Mouse (Mus musculus) bone marrow, adult 2 months (tissue): ENCODE results near the gene Zc2hc1c. TPM values are rescaled to one million over a fixed set of nuclear protein-coding genes. Genes with fewer than 3 reads are reported as not detected.
A peak's percentile ranks its signal among the peaks of the same experiment; 100 is the strongest.

Source experiments
- H3K27ac ChIP-seq: fragments of 200-500 bp; 2 replicates; pipeline ENCODE4 v1.5.1; 2012; ENCODE audit warnings: low read depth, mild to moderate bottlenecking, control low read depth, inconsistent platforms, low read length; ENCODE audit not compliant: control insufficient read depth, poor library complexity, insufficient read depth
- H3K4me1 ChIP-seq: fragments of 200-500 bp; 2 replicates; pipeline ENCODE4 v1.6.1; 2011; ENCODE audit warnings: low read length; ENCODE audit not compliant: control insufficient read depth, insufficient read depth
- H3K4me3 ChIP-seq: fragments of 200-500 bp; replicated peaks from 2 replicates; pipeline ENCODE3; 2011; ENCODE audit warnings: mild to moderate bottlenecking, low read depth, low read length, control low read depth; ENCODE audit not compliant: control insufficient read depth
- CTCF ChIP-seq: fragments of 200-500 bp; IDR thresholded peaks from 2 replicates; pipeline ENCODE4 v1.5.1; 2011; ENCODE audit warnings: low read length, control low read depth; ENCODE audit not compliant: control insufficient read depth, insufficient read depth
- POLR2A ChIP-seq: fragments of 200-500 bp; IDR thresholded peaks from 2 replicates; pipeline ENCODE4 v1.6.1; 2011; ENCODE audit warnings: low read depth, mild to moderate bottlenecking, control low read depth, low read length, borderline replicate concordance; ENCODE audit not compliant: control insufficient read depth
- WGBS: fragments of 180-500 bp; shearing (Covaris S2); methylation state at CpG from one replicate; pipeline ENCODE4 v1.1.7; 2018; 5-methylcytosine and 5-hydroxymethylcytosine counted together
- polyA plus RNA-seq: library from polyadenylated mRNA; stranded (reverse); fragments of >200 nt; gene quantifications from 2 replicates; pipeline ENCODE4 v1.2.4, GENCODE M21; 2011; ENCODE audit warnings: low replicate concordance; ENCODE audit not compliant: missing spikeins, insufficient read depth, insufficient read length

Zc2hc1c gene
- polyA plus RNA-seq, 1 experiment = not detected

- Histone ChIP-seq H3K4me1 (no peaks in the 10 kb centered on the region), H3K27ac (no peak within 1 kb of the TSS), H3K4me3 (peak within 1 kb of the TSS; percentile 55)
- TF ChIP-seq POLR2A (no peak), CTCF (no peak)
- 14% methylated on average over 21 of the region's 21 CpGs for WGBS
These were observed 444 bp upstream of the Zc2hc1c start, which contains the start of gene Acyp1 for GRCm38 (mm10) chr12:85287809-85288485. Gene Acyp1 (minus strand): TSS chr12:85288438.

- Histone ChIP-seq H3K4me1 (no peaks in the 10 kb centered on the region), H3K4me3 (no peak overlapping the region), H3K27ac (no peak overlapping the region)
- no peak for TF ChIP-seq POLR2A
- no peak for TF ChIP-seq CTCF
- 76% methylated on average over 24 of the region's 24 CpGs for WGBS
These were observed 988 bp downstream of the Zc2hc1c start for GRCm38 (mm10) chr12:85289157-85290000.

- H3K27ac ChIP-seq = no peak overlapping the region
- no peaks in the 10 kb centered on the region for H3K4me1 ChIP-seq
- WGBS = 88% methylated on average over 10 of the region's 10 CpGs
- H3K4me3 ChIP-seq = no peak overlapping the region
- TF ChIP-seq POLR2A (no peak), CTCF (no peak)
These were observed 2.2 kb downstream of the Zc2hc1c start for GRCm38 (mm10) chr12:85290633-85291032.

DNA sequence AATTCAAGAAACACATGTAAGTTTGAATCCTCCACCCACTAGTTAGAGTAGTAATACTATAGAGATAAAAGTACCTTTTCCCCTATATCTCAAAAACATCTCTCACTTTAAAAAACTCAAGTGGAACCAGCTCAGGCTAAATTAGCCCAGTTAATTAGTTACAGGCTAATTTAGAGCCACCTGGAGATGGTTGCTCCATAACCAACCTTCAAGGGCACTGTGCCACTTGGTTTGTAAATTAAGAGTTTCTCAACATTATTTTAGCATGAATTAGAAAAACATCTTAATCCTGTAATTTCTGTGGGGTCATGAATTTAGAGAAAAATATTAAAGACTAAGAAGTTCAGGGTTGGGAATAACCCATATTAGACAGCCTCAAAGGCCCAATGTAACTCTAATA is 3.1 kb downstream of the Zc2hc1c start:
- Histone ChIP-seq H3K4me3 (no peak overlapping the region), H3K27ac (no peak overlapping the region), H3K4me1 (no peaks in the 10 kb centered on the region)
- TF ChIP-seq CTCF (no peak), POLR2A (no peak)

- TF ChIP-seq POLR2A (no peak), CTCF (no peak)
- H3K27ac ChIP-seq = no peak overlapping the region
- WGBS = 74% methylated on average over 6 of the region's 6 CpGs
- no peak overlapping the region for H3K4me3 ChIP-seq
- no peaks in the 10 kb centered on the region for H3K4me1 ChIP-seq
These were observed 3.9 kb downstream of the Zc2hc1c start for GRCm38 (mm10) chr12:85292288-85292687.

DNA sequence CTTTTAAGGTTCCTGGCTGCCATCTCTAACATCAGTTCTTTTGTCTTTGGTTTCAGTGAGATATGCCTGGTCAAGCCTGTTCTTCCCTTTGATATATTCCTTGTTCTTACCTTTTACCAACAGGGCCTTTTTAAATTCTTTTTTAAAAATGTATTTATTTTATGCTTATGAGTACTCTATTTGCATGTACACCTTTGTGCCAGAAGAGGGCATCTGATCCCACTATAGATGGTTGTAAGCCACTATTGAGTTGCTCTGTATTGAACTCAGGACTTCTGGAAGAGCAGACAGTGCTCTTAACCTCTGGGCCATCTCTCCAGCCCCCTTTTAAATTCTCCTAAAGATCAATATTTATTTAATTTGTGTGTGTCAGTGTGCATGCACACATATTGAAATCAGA is 4.5 kb downstream of the Zc2hc1c start:
- Histone ChIP-seq H3K4me3 (no peak overlapping the region), H3K4me1 (no peaks in the 10 kb centered on the region), H3K27ac (no peak overlapping the region)
- no peak for TF ChIP-seq CTCF
- TF ChIP-seq POLR2A = no peak

DNA sequence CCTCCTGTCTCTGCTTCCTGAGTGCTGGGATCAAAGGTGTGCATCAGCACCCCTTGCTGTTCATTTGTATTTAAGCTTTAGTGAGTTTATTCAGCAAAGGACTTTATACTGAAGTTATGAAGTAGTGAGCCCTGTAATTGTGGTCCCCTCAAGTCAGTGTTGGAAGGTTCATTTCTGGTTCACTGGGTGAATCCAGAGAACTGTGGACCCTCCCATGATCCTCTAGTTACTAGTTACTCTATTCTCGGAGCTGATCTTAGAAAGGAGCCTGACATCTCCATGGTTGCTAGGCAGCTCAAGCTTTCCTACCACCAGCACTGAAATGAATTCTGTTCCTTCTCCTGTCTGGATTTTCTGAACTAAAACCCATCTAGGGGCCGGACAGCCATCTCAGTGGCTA is 7.1 kb downstream of the Zc2hc1c start:
- WGBS = 83% methylated on average over 2 of the region's 2 CpGs
- TF ChIP-seq POLR2A = no peak
- no peak for TF ChIP-seq CTCF
- no peak overlapping the region for H3K27ac ChIP-seq
- no peak overlapping the region for H3K4me3 ChIP-seq
- H3K4me1 ChIP-seq = no peaks in the 10 kb centered on the region

GRCm38 (mm10) chr12:85296915-85297314 is 8.5 kb downstream of the Zc2hc1c start:
- WGBS = 76% methylated on average over 5 of the region's 5 CpGs
- H3K4me3 ChIP-seq = no peak overlapping the region
- TF ChIP-seq CTCF (no peak), POLR2A (no peak)
- no peak overlapping the region for H3K27ac ChIP-seq
- H3K4me1 ChIP-seq = no peaks in the 10 kb centered on the region
